Mouse (Mus musculus) spleen, adult 12 weeks (tissue): ENCODE data around the gene Atp8b3.

Experiments used
- DNase-seq: peaks from one replicate; pipeline ENCODE4 v3.0.0; 2022; ENCODE audit warnings: low spot score

The Atp8b3 gene

DNA sequence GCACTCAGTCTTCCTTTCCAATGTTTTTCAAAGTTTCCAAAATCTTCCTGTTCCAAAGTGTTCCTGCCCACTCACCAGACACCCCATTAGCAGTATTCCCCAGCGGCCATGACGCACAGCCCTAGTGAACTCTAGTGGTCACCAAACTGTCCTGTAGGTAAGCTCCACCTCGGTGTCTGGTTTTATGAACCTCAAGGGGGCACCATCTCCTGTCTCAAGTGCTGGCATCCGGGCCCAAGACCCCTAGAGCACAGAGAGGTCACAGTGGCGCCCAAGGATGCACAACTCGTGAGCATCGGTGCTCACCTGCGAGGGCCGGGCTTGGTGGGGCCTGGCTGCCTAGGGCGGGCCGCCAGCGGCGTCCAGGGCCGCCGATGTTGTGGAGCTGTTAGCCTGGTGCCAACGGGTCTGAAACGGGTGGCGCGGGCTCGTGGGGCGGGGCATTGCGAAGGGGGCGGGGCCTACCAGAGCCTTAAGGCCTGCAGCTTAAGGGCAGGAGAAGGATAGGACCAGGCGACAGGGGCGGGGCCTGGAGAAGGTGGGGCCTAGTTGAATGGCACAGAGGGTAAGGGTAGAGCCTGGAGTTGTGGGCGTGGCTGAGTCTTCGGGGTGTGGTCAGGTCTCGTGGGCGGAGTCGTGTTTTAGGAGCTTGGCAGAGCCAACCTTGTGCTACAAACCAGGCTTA, at the start of gene Atp8b3:
Gene Atp8b3 (minus strand): TSS at position 415 of the 685 bp plus-strand sequence.
- peak; percentile 92 for DNase-seq

DNA sequence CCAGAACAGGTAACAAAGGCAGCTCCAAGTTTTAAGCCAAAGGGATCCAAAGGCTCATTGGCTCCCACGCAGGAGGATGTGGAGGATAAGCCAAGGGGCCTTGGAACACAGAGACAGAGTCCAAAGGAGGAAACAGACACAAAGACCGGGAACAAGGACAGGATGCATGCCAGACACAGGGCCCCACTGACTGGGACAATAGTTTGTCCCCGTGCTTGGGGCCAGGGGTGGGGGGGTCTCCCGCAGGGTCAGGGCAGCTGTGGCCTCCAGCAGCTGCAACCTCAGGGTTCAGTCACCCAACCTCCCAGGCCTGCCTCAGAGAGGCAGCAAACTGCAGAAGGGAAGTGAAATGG, 48.4 kb upstream of the Atp8b3 start:
- no peak for DNase-seq

DNA sequence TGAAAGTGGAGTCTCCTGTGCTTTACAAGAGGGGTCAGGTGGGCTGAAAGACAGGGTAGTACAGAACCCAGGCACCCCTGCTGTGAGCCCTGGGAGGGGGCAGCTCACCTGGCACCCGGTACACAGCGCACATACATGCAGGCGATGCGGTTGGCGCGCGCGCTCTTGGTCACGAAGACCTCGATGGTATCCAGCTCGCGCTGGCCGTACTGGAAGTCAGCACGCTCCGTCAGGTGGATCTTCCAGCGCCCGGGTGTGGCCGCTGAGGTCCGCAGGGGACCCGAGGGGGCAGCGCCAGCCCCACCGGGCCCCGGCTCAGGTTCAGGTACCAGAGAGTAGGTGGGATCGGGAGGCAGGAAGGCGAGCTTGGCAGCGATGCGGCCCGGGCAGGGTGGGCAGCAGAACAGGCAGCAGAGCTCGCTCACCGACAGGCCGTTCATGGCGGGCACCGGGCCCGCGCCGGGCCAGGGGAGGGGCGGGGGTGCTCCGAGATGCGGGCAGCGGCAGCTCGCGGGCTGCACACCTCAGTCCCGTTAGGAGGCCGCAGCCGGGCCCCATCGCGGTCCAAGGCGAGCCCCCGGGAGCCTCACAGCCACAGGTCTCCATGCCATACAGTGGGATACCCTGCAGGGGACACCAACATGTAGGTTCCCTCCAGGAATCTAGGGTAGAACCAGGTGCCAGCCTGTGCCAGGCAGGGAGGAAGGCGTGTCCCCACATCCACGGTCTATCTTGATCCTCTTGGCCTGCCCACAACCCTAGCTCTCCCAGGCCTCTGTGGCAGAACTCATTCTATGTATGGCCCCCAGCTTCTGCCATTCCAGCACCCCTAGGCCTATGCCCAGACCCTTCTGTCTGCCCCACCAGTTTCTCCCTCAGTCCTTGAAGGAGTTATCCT, 47.7 kb upstream of the Atp8b3 start:
- no peak for DNase-seq

DNA sequence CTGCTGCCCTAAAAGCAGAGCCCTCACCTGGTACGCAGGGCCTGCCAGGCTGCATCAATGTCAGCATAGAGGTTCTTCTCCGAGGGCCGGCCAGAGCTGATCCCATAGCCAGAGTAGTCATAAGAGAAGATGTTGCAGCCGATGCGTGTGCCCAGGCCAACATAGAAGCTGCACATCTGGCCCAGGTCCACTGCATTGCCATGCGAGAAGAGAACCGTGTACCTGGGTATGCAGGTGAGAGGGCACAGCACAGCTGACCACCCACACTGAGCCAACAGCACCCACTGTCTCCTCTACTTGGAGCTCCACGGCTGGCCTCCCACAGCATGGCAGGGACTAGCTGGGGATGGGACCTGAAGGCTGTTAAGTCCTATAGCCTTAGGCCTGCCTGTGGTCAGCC, 46.7 kb upstream of the Atp8b3 start:
- no peak for DNase-seq

DNA sequence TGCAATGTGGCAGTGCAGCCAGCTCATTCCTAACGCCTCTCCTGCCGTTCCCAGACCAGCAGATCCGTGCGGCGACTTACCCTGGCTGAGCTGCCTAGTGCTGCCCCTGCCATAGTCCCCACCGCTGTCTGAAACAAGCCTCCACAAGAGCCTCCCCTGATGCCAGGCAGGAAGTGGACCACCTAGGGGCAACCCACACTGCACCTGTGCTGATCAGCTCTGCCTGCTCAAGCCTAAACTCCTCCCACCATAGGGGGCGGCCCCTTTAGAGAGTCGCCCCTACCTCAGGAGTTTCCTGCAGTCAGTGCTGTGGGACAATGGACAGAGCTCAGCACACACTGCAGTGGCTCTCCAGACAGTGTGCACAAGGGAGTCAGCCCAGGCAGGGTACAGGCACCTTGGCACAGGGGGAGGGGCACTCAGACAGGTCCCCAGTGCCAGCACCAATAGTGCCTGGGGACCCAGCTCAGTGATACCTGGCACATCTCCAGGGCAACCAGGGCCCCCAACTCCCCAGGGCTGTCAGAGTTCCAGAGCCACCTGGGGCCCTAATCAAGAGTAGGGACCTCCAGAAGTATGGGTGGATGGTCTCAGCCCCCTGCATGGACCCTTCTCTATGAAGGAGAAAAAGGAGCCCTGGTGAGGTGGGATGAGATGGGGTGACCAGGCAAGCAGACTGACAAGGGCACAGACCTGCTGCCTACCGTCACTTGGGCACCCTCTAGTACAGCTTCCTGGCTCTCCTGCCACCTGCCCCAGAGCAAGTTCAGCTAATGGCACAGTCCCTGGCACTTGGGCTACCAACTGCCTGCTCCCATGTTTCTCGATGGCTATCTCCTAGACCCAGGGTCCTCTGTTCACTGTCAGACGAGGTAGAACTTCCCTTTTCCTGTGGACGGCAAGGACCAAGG, 46.0 kb upstream of the Atp8b3 start:
- no peak for DNase-seq

DNA sequence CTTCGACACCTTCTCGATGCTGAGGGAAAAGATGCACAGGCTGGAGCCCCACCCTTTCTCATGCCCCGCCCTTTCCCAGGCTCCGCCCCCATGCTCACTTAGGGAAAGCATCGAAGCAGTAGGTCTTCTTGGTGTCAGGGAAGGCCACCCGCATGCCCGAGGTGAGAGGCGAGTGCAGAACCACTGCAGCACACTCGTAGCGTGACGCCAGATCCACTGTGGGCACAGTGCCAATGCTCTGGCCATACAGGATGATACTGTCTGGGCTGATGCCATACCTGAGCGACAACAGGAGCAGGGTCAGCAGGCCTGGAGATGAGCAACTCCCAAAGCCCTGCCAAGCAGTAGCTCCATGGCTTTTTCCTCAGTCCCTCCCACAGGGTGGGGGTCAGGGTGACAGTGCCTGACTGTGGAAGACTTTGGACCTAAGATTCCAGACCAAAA, 45.1 kb upstream of the Atp8b3 start:
- no peak for DNase-seq

DNA sequence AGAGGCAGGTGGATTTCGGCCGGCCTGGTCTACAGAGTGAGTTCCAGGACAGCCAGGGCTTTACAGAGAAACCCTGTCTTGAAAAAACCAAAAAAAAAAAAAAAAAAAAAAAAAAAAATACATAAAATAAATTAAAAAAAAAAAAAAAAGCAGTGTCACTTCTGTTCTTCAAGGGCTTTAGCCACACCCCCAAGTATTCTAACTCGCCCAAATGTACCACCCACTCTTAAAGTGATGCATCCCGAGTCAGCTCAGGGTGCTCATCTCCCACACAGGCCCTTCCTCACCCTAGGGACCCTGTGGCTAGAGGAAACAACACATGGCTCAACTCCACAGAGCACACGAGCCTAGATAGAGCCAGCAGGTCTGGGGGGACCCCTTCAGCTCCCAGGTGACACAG, 44.1 kb upstream of the Atp8b3 start:
- no peak for DNase-seq

DNA sequence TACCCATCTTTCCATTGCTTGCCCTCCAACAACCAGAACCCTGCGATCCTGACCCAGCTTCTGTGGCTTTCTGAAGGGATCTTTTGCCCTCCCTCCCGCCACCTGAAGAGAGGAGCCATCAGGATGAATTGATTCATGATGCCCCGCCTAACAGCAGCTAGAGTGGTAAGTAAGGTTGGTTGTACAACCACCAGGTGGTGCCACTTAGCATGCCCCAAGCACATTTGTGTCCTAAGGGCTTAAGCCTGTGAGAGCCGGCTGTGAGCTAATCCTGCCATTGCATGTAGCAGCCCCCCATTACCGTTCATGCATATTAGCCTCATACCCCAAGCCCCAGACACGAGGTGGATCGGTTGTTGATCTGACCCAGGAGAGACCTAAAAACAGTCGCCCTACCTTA, 40.0 kb upstream of the Atp8b3 start:
- peak; percentile 75 for DNase-seq

DNA sequence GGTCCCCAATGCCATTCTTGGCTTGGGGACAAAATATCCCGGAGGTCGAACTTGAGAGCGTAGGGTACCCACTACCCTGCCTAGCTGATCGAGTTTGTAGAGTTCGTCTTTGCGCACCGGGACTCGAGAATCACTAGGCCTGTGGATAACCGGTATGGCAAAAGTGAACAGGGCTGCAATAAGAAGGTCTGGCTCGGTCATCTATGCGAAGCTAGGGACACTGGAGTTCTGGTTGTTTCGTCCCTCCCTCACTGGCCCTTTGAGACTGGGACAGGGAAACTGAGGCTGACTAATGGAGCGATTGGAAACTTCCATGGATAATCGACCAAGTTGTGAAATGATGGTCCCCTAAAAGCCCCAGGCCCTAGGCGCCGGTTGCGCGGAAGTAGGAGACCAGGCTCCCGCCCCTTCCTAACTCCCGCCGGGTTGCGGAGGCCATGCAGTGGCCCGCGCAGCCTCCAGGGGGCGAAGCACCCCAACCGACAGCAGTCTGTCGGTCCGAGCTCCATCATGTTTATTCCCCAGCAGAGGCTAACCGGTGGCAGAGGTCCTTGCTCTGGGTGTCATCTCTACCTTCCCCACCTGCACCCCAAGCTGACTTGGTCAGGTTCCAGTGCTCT, 39.3 kb upstream of the Atp8b3 start:
- peak; percentile 85 for DNase-seq

DNA sequence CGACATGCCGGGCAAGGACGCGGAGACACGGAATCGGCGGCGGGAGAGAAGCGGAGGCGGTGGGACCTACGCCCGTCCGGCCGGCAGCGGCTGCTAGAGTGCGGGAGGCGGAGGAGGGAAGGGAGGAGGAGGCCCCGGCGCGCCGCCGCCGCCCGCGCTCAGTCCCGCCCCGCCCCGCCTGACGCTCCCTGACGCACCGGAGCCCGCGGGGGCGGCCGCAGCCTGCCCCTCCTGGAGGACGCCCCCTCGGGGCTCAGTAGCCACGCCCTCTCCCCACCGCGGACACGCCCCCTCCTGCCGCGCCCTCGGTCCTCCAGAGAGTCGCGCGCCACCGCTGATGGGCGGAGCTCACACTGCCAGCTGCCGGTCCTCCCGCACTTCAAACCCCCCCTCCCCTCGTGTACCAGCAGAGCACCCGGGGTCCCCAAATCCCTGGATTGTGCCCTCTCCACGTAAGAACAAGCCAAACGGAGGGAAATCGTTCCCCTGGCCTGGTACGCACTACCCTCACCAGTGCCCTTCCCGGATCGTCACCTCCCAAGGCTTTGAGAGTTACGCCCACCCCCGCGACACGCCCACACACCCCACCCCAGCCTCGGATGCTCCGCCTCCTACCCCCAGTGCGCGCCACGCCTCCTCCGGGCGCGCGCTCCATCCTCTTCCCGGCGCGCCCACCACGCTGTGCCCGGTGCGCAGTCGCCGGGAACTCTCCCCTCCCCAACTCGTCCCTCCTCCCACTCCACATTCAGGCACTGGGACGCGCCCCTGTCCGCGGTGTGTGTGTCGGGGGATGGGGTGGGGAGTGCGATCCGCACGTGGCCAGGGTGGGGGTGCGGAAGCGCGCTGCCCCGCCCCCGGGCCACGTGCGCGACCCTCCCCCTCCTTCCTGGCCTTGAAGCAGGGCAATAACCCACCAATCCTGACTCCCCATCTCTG, 38.5 kb upstream of the Atp8b3 start, which contains the start of gene Klf16:
Gene Klf16 (minus strand): TSS at position 127 of the 936 bp plus-strand sequence.
- DNase-seq: peak; percentile 100

DNA sequence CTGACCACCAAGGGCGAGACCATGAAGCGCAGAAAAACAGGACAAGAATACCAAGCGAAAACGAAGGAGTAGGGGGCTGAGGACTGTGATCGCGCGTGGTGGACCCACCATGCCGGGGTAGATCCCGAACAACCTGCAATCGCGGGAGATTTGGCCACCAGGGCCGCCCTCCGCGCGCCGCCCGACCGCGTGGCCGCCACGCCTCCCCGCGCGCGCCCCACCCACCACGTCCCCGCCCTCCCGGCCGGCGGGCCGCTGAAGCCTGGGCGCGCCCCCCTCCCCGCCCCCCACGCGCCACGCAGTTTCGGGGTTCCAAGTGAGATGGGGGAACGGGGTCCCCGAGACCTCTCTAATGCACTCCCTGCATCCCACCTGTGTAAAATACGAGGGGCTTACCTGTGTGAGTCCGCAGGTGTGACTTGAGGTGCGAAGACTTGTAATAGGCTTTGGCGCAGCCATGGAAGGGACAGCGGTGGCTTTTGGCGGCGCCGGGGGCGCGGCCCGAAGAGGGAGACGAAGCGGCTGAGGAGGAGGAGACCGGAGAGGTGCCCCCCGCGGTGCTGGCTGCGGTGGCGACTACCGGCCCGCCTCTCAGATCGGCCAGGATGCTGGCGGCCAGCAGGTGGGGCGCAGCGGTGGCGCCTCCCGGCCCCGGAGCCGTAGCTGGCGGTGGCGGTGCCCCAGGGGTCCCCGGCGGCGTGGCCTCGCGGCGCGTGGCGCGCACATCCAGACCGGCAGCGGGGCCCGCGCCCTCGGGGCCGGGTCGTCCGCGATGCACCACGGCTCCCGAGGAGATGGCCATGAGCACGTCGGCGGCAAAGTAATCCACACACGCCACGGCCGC, 37.6 kb upstream of the Atp8b3 start:
- DNase-seq: peak; percentile 66

DNA sequence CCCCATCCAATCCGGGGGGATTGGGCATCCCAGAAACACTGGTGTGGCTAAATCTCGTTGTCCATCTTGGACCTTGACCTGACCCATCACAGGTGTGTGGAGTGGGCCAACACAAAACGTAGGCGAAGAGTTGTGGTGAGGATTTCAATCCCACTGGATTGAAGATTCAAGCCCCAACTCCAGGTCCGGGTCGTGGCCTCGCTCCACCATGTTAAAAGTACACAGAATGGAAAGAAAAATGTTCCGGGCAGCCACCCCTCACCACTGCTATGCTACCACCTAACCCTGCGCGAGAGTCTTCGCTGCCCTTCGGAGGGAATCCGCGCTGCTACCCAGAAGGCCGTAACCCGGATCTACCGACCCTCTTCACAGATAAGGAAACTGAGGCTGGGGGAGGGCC, 37.0 kb upstream of the Atp8b3 start:
- DNase-seq: no peak

DNA sequence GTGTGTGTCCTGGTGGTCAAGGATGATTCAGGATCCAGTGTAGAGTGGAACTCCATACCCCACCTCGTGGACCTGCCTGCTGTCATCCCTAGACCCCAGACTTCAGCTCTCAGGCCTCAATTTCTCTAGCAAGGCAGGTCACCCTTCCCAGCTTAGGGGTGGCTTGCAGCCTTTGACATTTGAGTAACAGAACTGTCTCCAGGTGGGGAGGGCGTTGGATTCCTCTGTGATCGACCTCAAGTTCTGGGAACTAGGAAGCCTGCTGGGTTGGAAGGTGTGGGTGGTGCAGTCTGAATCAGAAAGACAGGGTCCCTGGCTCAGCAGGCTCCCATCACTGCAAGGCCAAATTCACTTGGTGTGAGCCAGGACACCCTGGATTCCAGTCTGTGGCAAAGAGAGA, 36.0 kb upstream of the Atp8b3 start:
- no peak for DNase-seq

DNA sequence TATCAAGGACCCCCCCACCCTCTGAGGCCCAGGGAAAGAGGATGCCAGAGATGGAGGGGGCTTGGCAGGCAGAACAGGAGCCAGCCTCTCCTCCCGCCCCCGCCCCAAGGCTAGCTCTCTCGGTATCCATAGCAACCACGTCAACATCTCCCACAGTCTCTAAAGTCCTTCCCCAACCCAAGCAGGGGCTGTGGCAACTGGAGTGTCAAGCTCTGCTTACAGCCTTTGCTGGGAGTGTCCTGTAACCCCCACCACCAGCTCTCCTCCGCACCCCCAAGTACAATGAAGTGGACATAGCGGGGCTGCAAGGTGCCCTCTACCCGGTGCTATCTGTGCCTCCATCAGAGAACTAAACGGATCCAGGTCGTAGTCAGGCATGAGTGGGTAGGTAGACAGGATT, 35.0 kb upstream of the Atp8b3 start:
- no peak for DNase-seq

DNA sequence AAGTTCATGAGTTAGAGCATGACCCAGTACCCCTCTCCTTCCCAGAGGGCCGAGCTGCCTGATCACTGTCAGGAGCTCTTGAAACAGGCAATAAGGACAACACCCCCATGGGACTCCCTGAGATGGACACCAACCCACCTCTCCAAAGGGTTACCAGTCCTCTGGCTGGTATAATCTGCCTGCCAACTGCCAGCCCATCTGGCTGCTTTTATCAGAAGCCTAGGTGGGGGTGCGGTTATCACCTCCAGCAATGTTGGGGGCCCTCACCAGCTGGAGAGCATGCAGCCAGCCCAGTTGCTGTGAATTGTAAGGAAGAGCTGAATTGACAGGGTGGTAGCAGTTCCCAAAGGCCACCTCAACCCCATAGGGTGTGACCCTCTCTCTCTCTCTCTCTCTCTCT, 33.6 kb upstream of the Atp8b3 start:
- peak; percentile 46 for DNase-seq

DNA sequence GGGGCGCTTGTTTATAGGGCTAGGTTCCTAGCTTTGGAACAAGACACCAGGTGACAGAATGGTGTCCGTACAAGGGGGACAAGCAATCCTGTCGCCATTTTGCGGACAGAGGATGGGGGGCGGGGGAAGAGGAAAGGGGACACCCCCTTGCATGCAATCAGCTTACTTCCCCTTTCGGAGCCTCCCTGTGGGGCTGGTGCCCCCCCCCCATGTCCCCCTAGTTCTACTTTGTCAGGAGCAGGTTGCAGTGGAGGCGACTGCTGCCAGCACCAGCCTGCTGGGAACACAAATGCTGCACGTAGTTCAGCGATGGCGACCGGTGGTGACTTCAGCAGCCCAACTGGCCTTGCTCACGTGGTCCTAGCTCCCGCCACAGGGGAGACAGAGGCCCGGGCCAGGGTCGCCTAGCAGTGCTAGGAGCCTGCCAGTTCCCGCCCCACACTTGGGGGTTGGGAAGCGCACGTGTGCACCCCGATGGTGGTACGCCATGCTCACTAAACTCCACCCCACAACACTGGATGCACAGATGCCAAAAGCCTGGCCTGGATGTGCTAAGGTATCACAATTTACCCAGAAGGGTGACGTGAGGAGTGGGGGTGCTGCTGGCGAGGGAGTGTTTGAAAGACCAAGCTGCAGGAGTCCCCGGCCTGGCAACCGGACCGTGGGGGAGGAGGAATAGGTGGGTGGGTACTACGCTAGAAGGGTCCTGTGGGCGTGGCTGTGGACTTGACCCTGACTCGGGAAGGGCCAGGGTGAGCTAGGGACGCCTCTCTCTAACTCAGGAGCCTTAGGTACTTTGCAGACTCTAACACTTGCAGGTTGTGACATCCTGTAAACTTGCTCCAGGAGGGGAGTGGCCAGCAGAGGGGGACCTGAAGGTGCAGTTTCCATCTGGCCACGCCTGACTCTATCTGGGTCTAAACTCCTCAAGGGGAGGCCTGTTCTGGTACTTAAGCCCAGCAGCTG, 32.2 kb upstream of the Atp8b3 start:
- DNase-seq: no peak

DNA sequence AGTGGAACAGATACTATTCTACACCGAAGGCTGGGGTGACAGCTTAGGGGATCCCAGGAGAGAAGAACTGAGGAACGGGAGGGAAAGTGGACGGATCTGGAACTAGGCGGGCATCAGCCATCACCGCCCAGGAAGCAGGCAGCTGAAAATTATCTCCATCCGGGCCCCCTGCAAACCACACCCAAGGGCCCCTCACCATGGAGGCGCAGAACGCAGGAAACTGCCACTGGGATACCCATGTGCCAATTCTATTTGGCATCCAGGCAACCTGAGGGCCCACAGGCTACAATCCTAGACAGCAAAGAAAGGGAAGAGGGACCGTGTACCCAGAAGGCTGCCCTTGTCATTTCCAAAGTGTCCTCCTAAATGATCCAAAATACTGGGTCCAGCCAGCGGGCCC, 31.5 kb upstream of the Atp8b3 start:
- DNase-seq: no peak

DNA sequence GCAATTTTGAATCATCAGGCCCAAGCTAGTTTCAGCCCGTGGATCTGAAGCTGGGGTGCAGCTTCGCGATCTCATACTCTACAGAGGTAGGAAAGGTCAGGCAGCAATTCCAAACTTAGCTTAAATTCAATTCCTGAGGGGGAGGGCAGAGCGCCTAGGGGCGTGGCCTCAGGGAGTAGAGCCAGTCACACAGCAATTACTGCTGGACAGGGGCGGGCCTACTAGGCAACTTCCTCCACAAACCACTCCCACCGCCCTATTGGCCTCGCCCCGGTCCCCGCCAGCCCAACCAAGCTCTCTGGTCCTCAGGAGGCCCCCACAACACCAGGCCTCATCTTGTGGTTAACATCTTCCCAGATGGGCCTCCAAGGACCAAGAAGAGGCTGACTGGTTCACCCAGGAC, 30.7 kb upstream of the Atp8b3 start:
- DNase-seq: peak; percentile 79

DNA sequence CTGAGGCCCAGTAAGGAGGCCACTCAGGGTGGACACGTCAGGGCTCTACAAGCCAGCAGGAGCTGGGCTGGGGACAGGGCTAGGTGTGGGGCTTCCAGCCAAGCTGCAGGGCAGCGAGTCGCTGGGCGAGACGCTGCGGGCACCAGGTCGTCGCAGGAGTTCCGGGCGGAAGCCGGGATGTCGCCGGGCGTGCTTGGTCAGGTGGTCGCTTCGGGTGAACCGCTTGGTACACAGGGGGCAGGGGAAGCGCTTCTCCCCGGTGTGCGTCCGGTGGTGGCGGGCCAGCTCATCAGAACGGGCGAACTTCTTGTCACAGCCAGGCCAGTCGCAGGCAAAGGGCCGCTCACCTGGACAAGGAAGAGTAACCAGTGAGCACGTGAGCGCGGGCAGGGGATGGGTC, 30.0 kb upstream of the Atp8b3 start:
- DNase-seq: no peak
